Mouse (Mus musculus) kidney, postnatal 4 days (tissue): ENCODE measurements at regions not wholly inside any gene's neighbourhood (a gene's known extent, or its start where the extent isn't known, plus 50 kb on each side); places are given as distances from the start of the nearest gene placed in this dataset.

Source experiments
- DNase-seq, 2 experiments: peaks; one replicate each; pipeline ENCODE4 v3.0.0; 2021; ENCODE audit warnings: mixed read lengths in 2 of 2

GRCm38 (mm10) chr4:89082838-89083237 is 54.1 kb upstream of the Mtap start:
- no peak for DNase-seq

- no peak for DNase-seq
Measured at GRCm38 (mm10) chr4:89078485-89078884, 58.4 kb upstream of the Mtap start.

- no peak for DNase-seq
Measured at GRCm38 (mm10) chr4:89074705-89075104, 62.2 kb upstream of the Mtap start.

- DNase-seq = no peak
Measured at GRCm38 (mm10) chr4:89070430-89070829, 66.5 kb upstream of the Mtap start.

- DNase-seq = no peak
Measured at GRCm38 (mm10) chr4:89064401-89064800, 72.5 kb upstream of the Mtap start.

GRCm38 (mm10) chr4:89062384-89062783 is 74.5 kb upstream of the Mtap start:
- DNase-seq = no peak

GRCm38 (mm10) chr4:89061619-89062018 is 75.3 kb upstream of the Mtap start:
- DNase-seq = no peak

- DNase-seq = no peak
Measured at GRCm38 (mm10) chr4:89057573-89057972, 79.3 kb upstream of the Mtap start.

- DNase-seq = no peak
Measured at GRCm38 (mm10) chr4:89057135-89057534, 79.8 kb upstream of the Mtap start.

- no peak for DNase-seq
Measured at GRCm38 (mm10) chr4:89055969-89056368, 81.0 kb upstream of the Mtap start.

- no peak for DNase-seq
Measured at GRCm38 (mm10) chr4:89053606-89054005, 83.3 kb upstream of the Mtap start.

GRCm38 (mm10) chr4:89051897-89052296 is 85.0 kb upstream of the Mtap start:
- no peak for DNase-seq

GRCm38 (mm10) chr4:89050551-89051199 is 86.2 kb upstream of the Mtap start:
- no peak for DNase-seq

- DNase-seq = no peak
Measured at GRCm38 (mm10) chr4:89049592-89050440, 87.1 kb upstream of the Mtap start.

GRCm38 (mm10) chr4:89044516-89044915 is 92.4 kb upstream of the Mtap start:
- DNase-seq = no peak

GRCm38 (mm10) chr4:89043982-89044381 is 92.9 kb upstream of the Mtap start:
- no peak for DNase-seq

- no peak for DNase-seq
Measured at GRCm38 (mm10) chr4:89040856-89041255, 96.1 kb upstream of the Mtap start.

- DNase-seq = no peak
Measured at GRCm38 (mm10) chr4:89038906-89039305, 98.0 kb upstream of the Mtap start.

- DNase-seq = no peak
Measured at GRCm38 (mm10) chr4:89038135-89038534, 98.8 kb upstream of the Mtap start.

GRCm38 (mm10) chr4:89034822-89035221 is 102.1 kb upstream of the Mtap start:
- no peak for DNase-seq

GRCm38 (mm10) chr4:89034299-89034698 is 102.6 kb upstream of the Mtap start:
- DNase-seq = no peak

- no peak for DNase-seq
Measured at GRCm38 (mm10) chr4:89012681-89013353, 124.1 kb upstream of the Mtap start.

GRCm38 (mm10) chr4:89008561-89008960 is 128.4 kb upstream of the Mtap start:
- no peak for DNase-seq

- no peak for DNase-seq
Measured at GRCm38 (mm10) chr4:89001470-89001869, 121.5 kb upstream of the Ifne start.
